In the genomic region with DNA sequence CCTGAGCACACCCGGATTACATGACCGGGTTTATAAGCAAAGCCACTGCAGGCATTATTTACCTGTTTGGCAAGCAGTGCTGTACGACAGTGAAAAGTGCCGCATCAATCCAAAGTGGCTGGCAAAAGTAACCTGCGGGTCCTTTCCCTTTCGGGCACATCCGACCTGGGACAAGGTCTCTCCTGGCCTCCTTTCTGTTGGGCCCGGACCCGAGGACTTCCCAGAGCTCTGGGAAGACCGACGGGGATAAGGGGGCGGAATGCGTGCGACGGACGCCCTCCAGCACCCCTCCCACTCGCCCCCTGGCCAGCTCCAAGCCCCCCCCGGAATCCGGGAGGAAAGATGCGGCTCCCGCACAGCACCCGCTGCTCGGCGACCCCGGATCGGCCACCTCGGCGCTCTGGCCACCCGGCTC, we compare ENCODE assay signal across 7 mouse cellular contexts. TPM values are rescaled to one million over a fixed set of nuclear protein-coding genes. Genes with fewer than 3 reads are reported as not detected.
A peak's percentile ranks its signal among the peaks of the same experiment; 100 is the strongest.
DNase-seq lines count a peak whose midpoint lies in the region; ATAC-seq and TF ChIP-seq lines count a peak whose summit lies in the region.

No protein-coding gene starts in this region.

- H3K9ac ChIP-seq in liver, adult 2 months (ENCODE audit: low read depth, low read length) = peak overlapping the region; percentile 85
- peak overlapping the region; percentile 67 for H3K9ac ChIP-seq in liver, postnatal 0 days (replicated peaks)

- ATAC-seq in granulocyte monocyte progenitor cell, adult 5-6 weeks (replicated peaks; ENCODE audit: poor library complexity, severe bottlenecking) = peak; percentile 9; the same call in 1 of the 2 replicates
- peak; percentile 63 for ATAC-seq in liver, postnatal 0 days
- no peak for ATAC-seq in megakaryocyte-erythroid progenitor cell, adult 5-6 weeks (replicated peaks; ENCODE audit: low FRiP score, low TSS enrichment, poor library complexity, severe bottlenecking)

- no peak for TF ChIP-seq POLR2A in liver, adult 2 months (IDR thresholded peaks at IDR 0.05; ENCODE audit: extremely low read depth, insufficient read depth, low read length)

- H3K79me2 ChIP-seq in liver, adult 2 months (ENCODE audit: control insufficient read depth, insufficient read depth, low read length) = no peaks in the 10 kb centered on the region

- DNase-seq in liver, adult 2 months (ENCODE audit: extremely low read depth, low read depth, low spot score) = peak; percentile 64
- DNase-seq in liver = no peak
- peak; percentile 38 to 48 for DNase-seq in cerebellum, postnatal 25 days
- peak; percentile 40 for DNase-seq in liver, postnatal 0 days
- no peak for DNase-seq in spleen, adult 18-20 months

- no peaks in the 10 kb centered on the region for H3K27me3 ChIP-seq in liver, adult 2 months (ENCODE audit: control insufficient read depth, insufficient read depth, low read length)
- peaks cover 8% of the 10 kb centered on the region; the same call in 1 of the 2 replicates for H3K27me3 ChIP-seq in liver, postnatal 0 days (ENCODE audit: insufficient read depth, low read length)

- 1% methylated on average over 29 of the region's 29 CpGs for WGBS in liver, adult 2 months
- 1% methylated on average over 22 of the region's 29 CpGs for WGBS in liver, postnatal 0 days (ENCODE audit: insufficient replicate concordance)

- H3K27ac ChIP-seq in liver, adult 2 months (replicated peaks; ENCODE audit: insufficient read depth, low read depth, low read length) = no peak overlapping the region
- H3K27ac ChIP-seq in liver, postnatal 0 days (ENCODE audit: low read depth) = peak overlapping the region; percentile 77

- TF ChIP-seq CTCF in liver, adult 2 months (IDR thresholded peaks at IDR 0.05; ENCODE audit: low read depth, low read length) = no peak
- TF ChIP-seq CTCF in liver, postnatal 0 days (IDR thresholded peaks at IDR 0.05; ENCODE audit: low read depth) = no peak

- no peaks in the 10 kb centered on the region for H3K9me3 ChIP-seq in liver, postnatal 0 days (ENCODE audit: low read length)

- H3K36me3 ChIP-seq in liver, adult 2 months (ENCODE audit: control insufficient read depth, insufficient read depth, low read length) = no peaks in the 10 kb centered on the region
- H3K36me3 ChIP-seq in liver, postnatal 0 days (replicated peaks; ENCODE audit: insufficient read depth, low read length) = no peaks in the 10 kb centered on the region

- H3K4me1 ChIP-seq in liver, adult 2 months (ENCODE audit: control insufficient read depth, insufficient read depth, low read length) = no peaks in the 10 kb centered on the region
- H3K4me1 ChIP-seq in liver, postnatal 0 days (ENCODE audit: insufficient read depth) = no peaks in the 10 kb centered on the region

- H3K4me2 ChIP-seq in liver, postnatal 0 days (ENCODE audit: low read depth, low read length) = peak overlapping the region; percentile 62

- TF ChIP-seq EP300 in liver, postnatal 0 days (IDR thresholded peaks at IDR 0.05; ENCODE audit: low read depth) = no peak

- H3K4me3 ChIP-seq in liver, adult 2 months (ENCODE audit: insufficient read depth, low read depth, low read length) = peak overlapping the region; percentile 86
- peak overlapping the region; percentile 66 for H3K4me3 ChIP-seq in liver, postnatal 0 days (ENCODE audit: low read depth, low read length)

RNA-seq across cellular contexts. Expression of a gene that starts 0.8 kb away (rescaled TPM):
- total RNA-seq in liver, adult 2 months (2014; rRNA removed) = 6.2 and 9.0 TPM in 2 replicates
- 3.9 and 4.1 TPM in 2 replicates for polyA plus RNA-seq in liver, adult 2 months (2012; rRNA removed)
- total RNA-seq in granulocyte monocyte progenitor cell, adult 5-6 weeks (2014; fragmentation: Nextera tagmentation) = not detected in 2 replicates
- not detected in 2 replicates for total RNA-seq in granulocyte monocyte progenitor cell, adult 5-6 weeks (2017)
- polyA plus RNA-seq in liver, postnatal 0 days (2015; fragmentation: Nextera tagmentation; extraction: Ambion mirVana) = 5.1 and 6.2 TPM in 2 replicates
- not detected in 2 replicates for total RNA-seq in megakaryocyte-erythroid progenitor cell, adult 5-6 weeks (2014; fragmentation: Nextera tagmentation)
- not detected in 2 replicates for total RNA-seq in megakaryocyte-erythroid progenitor cell, adult 5-6 weeks (2017)

RNA-seq across cellular contexts. Expression of a gene that starts 29.5 kb away (rescaled TPM):
- 1.0 TPM in 2 replicates for total RNA-seq in liver, adult 2 months (2014; rRNA removed)
- 0.04 and 0.05 TPM in 2 replicates for polyA plus RNA-seq in liver, adult 2 months (2012; rRNA removed)
- not detected in 2 replicates for total RNA-seq in granulocyte monocyte progenitor cell, adult 5-6 weeks (2014; fragmentation: Nextera tagmentation)
- not detected in 2 replicates for total RNA-seq in granulocyte monocyte progenitor cell, adult 5-6 weeks (2017)
- polyA plus RNA-seq in liver, postnatal 0 days (2015; fragmentation: Nextera tagmentation; extraction: Ambion mirVana) = 0.43 and 0.67 TPM in 2 replicates
- total RNA-seq in megakaryocyte-erythroid progenitor cell, adult 5-6 weeks (2014; fragmentation: Nextera tagmentation) = not detected in 2 replicates
- total RNA-seq in megakaryocyte-erythroid progenitor cell, adult 5-6 weeks (2017) = not detected in 2 replicates

RNA-seq across cellular contexts. Expression of a gene that starts 55.6 kb away (rescaled TPM):
- total RNA-seq in liver, adult 2 months (2014; rRNA removed) = 0.09 and 0.74 TPM in 2 replicates
- polyA plus RNA-seq in liver, adult 2 months (2012; rRNA removed) = 0.07 TPM in 1 of 2 replicates, not detected in the other
- not detected in 2 replicates for total RNA-seq in granulocyte monocyte progenitor cell, adult 5-6 weeks (2014; fragmentation: Nextera tagmentation)
- not detected in 2 replicates for total RNA-seq in granulocyte monocyte progenitor cell, adult 5-6 weeks (2017)
- polyA plus RNA-seq in liver, postnatal 0 days (2015; fragmentation: Nextera tagmentation; extraction: Ambion mirVana) = 1.1 and 1.9 TPM in 2 replicates
- not detected in 2 replicates for total RNA-seq in megakaryocyte-erythroid progenitor cell, adult 5-6 weeks (2014; fragmentation: Nextera tagmentation)
- total RNA-seq in megakaryocyte-erythroid progenitor cell, adult 5-6 weeks (2017) = not detected in 2 replicates

Comparison
In these comparisons a context has a peak if more than half of its experiments do, and no peak if none do; other contexts are left out.
1. DNase-seq: peak in liver, adult 2 months (single experiment), cerebellum, postnatal 25 days (2 of 2) and liver, postnatal 0 days (single experiment); none in liver (single experiment) and spleen, adult 18-20 months (0 of 2).